Mouse (Mus musculus): ENCODE measurements around the gene Ablim1. TPM values are rescaled to one million over a fixed set of nuclear protein-coding genes. Genes with fewer than 3 reads are reported as not detected.
"Not testable (repeated sequence)": the region's sequence is repeated elsewhere in the genome, so short reads cannot be mapped to it uniquely, and the experiment has no call there.

Gene Ablim1
- total RNA-seq, 2 experiments from 2014 or later, result 50.9 to 59.8 TPM

DNA sequence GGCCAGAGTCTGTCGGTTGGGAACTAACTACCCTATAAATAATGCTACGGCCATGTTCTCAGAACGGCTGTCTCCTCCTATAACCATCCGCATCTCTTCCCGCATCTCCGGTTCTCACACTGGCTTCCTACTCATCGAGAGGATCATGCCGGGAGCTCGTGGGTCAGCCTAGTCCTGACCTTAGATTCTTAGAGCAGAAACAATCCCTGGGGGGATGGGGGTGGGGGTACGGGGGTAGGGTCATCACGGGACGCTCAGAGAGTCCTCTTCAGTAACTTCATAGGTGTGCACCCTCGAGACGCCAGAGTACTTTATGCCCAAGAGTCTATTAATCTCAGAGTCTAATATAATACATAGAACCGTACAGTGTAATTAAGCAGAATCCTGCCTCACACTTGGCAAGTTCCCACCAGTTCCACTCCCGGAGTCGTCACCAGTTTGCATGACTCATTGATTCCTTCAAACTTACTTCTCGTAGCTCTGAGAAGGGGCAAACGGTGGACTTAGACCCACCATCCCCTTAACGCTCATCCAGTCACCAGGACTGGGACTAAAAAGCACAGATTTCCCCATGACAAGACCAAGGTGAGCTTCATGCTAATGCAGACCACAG, 156.9 kb downstream of the Ablim1 start:
- no peak for DNase-seq (ENCODE audit: low spot score in 2 of 2)

DNA sequence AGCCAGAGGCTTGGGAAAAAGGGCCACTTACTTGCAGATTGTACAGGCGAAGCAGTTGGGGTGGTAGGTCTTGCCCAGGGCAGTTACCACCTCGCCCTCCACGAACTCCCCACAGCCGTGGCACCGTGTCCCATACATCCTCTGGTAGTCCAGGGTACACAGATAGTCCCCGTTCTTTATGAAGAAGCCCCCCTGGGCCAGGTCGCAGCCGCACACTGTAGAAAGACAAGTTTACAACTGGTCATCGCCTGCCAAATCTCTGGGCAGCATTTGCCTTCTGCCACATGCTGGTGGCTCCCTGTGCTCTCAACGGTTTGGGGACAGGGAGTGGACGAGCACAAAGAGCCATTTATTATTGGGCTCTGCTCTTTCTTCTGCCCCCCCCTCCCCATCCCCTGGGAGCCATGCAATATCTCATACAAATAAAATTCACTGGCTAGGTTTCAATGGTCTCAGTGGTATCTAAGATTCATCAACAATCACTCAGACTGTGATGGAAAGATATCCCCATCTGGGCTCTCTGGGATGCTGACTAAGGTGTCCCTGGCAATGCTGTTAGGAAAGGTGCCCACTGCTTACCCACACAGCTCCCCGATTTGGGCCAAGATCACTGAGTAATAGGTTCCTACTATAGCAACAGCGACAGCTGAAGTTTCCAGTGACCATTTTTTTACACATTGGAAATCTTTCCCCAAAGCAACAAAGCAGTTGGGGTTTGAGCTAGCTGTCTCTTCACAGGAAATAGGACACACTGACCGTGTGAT, 159.4 kb downstream of the Ablim1 start:
- no peak for DNase-seq (ENCODE audit: low spot score in 2 of 2)

DNA sequence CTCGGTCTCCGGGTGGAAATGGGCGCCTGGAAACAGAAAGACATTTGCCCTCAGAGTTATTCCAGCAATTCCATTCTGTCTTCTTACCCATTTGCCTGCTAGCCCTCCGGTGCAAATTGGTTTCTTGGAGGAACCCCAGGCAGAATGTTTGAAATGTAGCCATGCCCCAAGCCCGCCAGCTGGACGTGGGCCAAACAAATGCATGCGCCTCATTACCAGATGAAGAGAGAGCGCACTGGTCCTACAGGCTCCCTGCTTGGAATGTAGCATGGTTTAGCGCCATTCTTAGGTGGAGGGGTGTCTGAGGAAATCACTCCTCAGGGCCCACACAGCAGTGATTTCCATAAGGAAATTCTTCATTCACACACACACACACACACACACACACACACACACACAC, 162.4 kb downstream of the Ablim1 start:
- DNase-seq (ENCODE audit: low spot score in 2 of 2), result no peak

DNA sequence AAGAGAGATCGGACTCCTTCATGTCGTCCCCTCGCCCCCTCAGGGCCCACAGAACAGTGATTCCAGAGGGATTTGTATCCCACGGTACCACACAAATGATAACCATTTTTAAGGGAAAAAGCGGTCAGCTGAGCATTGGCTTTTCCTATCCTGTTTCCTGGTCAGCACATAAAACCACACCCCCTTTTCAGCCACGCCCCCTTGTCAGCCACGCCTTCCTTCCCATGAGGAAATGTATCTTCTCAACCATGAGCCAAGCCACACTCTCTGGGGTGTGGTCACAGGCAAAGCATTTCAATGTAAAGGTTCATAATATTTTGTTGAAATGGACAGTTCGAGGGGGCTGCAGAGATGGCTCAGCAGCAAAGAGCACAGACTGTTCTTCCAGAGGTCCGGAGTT, 163.2 kb downstream of the Ablim1 start:
- no peak for DNase-seq (ENCODE audit: low spot score in 2 of 2)

DNA sequence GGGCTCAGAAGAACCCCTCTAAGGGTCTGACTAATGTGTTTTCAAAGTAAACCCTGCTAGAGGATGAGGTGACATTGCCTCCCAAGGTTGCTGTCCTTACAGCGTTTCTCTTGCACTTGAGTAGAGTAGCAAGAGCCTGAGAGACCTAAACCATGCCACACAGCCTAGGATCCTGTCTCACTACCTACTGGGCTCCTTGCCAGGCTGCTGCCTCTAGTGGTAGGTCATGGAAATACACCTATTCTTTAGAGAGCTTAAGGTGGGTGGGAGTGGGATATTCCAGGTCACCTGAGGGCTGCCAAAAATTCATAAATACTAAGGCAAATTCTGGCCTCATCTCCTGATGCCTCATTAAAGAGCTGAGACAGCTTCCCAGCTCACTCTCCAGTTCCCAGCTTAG, 164.4 kb downstream of the Ablim1 start:
- no peak for DNase-seq (ENCODE audit: low spot score in 2 of 2)

DNA sequence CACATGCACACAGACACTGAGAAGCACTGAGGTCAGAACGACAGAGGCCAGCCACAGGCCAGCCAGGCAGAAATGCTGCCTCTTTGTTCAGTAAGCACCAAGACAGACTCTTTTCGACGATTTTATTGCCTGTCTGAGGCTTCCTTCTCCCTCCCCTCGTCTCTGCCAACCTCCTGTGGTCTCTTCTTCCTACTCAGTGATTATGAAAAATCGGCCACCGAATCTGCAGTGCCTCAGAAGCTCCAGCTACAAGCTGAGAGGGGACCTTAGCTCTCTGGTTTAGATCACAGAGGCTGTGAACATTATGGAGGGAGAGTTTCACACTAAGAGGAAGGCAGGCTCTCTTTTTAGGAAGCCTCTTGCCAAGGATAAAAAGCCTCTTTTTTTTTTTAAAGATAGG, 167.0 kb downstream of the Ablim1 start:
- DNase-seq (ENCODE audit: low spot score in 2 of 2), result no peak

DNA sequence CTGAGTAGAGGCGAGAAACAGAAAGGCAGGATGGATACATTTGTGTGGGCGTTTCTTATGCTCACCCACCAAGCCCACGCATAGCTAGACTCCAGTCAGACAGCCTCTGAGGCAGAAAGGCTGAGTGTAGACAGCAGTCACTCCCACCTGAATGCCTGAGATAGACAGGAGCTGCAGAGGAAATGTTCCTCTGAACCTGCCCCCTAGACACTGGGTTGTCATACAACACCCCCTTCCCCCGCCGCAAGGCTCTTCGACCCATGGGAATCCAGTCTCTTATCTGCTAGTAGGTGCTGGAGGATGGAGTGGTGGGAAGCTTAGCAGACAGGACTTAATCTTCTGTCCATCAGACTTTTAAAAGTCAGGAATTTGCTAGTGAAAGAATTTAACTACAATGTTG, 167.8 kb downstream of the Ablim1 start:
- DNase-seq (ENCODE audit: low spot score in 2 of 2), result no peak

DNA sequence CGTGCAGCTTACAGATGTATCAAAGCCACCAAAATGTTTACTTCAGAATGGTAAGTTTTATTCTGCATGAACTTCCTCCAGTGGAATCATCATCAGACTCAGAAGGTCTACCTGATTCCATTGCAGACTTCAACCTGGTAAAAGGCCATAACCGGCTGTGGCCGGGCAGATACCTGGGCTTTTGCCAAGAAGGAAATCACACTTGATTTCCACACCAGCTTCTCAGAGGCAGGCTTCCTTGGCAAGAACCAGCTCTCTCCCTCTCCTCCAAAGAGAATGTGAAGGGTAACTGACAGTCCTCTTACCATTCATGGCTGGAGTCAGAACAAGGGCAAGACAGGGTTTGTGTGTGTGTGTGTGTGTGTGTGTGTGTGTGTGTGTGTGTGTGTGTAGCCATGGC, 171.1 kb downstream of the Ablim1 start:
- DNase-seq (ENCODE audit: low spot score in 2 of 2), result no peak

DNA sequence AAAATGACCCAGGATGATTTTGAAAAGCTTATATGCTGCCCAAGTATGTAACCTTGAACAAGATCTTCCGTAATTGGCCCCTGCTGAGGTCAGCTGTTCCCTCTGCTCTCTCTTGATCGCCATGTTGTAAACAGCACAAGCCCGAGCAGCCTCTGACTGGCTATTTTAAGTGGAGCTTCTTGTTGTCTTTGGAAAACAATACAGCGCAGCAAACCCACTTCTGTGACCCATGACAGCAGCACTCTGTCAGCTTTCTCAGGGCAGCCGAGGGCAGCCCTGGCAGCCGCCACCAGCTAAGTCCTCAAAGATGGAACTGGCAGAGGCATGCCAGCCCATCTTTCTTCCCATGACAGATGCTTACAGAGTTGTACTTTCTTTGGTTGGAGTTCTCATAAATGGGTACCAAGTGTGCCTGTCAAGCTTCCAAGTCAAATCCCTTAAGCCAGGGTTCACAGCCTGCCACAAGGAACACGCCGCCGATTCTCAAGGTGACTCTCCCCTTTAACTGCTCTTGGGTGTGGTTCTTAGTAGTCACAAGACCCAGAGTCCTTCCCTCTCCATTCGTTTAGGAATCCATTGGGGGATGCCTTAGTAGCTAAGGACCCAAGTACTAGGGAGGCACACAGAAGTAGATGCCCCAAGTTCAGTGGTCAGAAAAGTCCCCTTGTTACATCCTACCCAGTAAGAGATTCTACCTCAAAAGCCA, 172.8 kb downstream of the Ablim1 start:
- no peak for DNase-seq (ENCODE audit: low spot score in 2 of 2)

DNA sequence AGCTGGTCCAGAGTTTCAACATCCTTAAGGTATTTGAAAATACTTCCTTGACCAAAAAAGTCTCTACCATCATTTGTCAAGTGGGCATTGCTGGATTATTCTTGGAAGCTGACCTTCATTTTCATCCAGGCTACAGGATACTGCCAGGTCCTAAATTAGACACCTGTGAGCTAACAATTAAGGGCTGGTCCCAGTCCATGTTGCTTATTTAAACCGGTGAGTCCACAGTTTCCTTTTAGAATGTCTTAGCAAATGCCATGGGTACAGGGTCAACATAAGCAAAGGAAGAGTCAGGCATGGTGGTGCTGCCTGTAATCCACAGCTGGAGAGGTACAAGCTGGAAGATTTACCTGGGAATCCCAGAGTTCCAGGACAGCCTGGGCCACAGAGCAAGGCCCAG, 173.8 kb downstream of the Ablim1 start:
- no peak for DNase-seq (ENCODE audit: low spot score in 2 of 2)

DNA sequence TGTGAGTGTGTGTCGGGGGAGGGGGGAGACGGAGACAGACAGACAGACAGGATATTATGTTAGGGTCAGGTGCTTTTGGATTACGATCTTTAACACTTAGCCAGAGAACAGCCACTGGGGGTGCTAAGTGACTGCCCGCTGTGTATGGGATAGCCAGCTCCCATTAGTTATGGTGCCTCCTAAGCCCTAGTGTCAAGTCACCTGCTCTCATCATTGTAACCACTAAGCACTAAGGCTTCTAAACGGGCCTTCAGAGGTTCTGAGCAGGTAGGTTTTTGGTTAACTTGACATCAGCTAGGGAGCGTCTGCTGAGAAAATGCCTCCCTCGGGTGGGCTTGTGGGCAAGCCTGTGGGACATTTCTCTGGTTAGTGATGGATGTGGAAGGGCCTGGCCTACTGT, 174.6 kb downstream of the Ablim1 start:
- no peak for DNase-seq (ENCODE audit: low spot score in 2 of 2)

DNA sequence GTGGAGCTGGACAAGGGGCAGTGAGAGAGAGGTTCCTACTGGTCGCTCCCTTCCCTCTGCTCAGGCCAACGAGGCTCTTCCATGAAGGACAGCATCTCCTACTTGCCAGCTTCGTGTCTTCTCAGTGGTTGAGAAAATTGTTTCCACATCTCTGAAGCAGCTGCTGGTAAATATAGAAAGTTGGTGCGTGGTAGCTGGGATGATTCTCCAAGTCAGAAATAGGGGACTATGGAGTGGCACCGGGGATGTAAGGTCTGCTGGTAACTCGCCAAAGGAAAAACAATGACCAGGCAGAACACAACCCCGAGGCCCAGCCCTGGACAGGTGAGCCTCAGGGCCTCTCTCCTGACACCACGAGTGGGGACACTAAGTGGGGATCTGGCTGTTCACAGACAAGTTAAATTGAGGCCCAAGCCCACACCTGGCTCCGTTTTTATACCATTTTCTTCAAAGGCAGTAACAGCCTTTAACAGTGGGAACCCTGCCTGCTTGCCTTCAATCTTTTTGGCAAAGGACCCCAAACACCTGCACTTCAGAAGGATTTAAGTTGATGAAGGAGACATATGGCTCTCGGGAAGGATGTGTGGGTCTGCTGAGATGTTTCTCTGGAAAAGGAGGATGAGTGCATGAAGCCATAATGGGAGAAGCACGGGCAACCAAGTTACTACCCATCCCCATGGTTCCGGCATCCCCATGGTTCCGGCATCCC, 175.7 kb downstream of the Ablim1 start:
- DNase-seq (ENCODE audit: low spot score in 2 of 2), result no peak

DNA sequence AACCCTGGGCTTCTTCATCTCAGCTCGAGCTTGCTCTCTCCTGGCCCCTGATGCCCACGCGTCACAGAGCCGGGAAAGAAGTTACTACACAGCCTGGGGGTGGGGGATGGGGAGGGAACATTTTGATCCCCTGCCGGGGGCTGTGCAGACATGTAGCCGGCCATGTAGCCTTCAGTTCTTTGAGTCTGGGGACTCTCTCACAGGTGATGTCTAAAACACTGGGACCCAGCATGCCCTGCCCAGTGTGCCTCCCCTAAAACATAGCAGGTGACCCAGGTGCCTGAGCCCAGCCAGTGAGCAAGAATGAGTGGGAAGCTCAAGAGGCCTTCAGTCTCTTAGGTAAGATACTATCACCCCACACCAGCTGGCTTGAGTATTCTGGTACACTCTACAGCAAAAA, 176.2 kb downstream of the Ablim1 start:
- no peak for DNase-seq (ENCODE audit: low spot score in 2 of 2)

DNA sequence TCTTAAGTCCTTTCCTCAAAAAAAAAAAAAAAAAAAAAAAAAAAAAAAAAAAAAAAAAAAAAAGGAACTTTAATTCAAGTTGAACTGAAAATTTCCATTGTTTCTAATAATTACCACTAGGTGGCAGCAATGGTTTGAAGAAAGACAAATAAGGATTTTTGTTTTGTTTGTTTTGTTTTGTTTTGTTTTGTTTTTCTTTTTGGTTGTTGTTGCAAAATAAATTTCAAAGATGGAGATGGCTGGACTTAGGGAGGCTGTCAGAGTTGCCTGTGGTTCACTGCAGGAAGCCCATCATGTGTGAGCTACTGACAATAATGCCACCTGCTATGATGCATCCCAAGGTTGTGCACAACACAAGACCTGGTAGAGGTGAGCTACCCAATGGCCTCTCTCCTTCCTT, 176.7 kb downstream of the Ablim1 start:
- no peak for DNase-seq (ENCODE audit: low spot score in 2 of 2)

DNA sequence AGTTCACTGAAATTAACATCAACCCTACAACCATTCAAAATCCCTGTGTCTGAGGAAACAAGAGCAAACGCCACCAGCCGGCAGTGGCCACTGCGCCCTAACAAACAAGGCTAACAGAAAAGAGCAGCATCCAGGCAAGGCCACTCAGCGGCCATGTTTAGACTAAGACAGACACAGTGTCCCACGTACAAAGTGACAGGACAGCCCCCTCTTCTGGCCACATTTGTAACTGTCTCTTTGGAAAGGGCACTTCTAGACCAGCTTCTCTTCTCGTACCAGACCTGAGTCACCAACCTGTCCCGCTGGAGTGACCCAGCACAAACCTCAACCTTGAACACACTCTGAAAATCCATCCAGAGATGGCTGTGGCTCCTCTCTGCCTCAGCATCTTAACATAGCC, 178.5 kb downstream of the Ablim1 start:
- peak; percentile 19 to 47 for DNase-seq (ENCODE audit: low spot score in 2 of 2)

DNA sequence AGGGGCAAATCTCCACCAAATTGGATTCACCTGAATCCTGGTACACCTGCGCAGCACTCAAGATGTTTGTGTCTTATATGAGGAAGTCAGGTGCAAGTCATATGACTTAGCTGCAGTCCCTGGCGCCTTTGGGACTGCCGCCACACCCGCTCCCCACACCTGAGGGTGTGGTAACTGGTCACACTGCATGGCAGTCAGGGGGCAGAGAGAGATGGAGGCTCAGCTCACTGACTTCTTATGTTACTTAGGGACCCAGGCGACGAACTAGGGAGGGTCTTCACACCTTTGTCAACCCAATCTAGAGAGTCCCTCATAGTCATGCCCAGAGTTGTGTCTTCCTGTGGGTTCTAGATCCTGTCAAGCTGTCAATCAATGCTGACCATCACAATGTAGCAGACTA, 179.1 kb downstream of the Ablim1 start:
- DNase-seq (ENCODE audit: low spot score in 2 of 2), result not testable (repeated sequence)

DNA sequence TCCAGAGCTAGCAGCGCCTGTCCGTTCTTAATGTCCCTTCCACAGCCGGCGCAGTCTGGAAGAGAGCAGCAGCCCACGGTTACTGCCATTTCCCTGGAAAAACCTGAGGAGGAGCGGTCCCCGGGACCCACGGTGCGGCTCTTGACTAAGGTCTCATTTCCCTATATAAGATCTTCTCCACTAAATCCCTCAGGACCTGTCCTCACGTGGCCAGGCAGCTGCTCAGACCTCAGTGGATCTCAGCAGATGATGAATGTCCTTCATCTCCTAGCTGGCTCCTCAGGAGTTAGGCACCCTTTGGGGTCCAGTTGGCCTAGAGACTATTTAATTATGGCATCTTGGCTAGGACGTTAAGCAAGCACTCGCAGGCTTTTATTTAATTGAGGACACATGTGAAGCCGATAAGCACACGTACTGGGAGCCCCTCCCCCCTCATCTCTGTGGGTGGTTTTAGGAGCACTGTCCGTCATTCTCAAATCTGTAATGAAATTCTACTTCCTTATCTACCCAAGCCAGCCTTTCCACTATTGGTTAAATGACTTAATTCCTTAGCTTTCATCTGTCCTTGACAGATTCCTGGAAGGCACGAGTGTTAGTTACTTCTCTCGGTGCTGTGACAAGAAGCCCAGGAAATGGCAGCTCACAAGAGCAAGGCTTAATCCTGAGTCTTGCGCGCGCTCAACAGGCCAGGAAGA, 179.9 kb downstream of the Ablim1 start:
- DNase-seq (ENCODE audit: low spot score in 2 of 2), result no peak

DNA sequence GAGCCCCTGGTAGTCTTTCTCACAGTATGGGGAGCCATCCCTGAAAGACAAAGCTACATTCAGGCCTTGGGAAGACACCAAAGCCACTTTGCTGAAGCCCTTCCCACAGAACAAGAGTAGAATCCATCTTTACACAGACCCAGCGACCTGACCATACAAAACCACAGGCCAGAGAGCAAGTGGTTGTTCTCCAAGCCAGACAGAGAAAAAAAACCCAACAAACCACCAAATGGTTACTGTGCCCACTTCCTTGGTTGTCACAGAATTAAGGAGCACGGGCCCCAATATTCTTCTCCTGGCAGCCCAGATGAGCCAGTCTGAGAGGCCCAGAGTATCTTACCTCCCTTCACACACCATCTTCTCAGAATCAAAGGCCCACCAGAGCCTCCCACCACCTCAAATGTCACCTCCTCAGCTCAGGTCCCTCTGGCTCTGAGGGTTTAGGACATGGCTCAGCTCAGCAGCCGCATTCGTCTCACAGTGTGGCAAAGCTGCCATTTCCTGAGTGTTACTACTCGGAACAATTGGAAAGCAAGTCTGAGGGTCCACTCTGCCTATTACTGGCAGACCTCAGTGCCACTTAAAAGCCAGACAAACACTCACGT, 181.7 kb downstream of the Ablim1 start:
- no peak for DNase-seq (ENCODE audit: low spot score in 2 of 2)

DNA sequence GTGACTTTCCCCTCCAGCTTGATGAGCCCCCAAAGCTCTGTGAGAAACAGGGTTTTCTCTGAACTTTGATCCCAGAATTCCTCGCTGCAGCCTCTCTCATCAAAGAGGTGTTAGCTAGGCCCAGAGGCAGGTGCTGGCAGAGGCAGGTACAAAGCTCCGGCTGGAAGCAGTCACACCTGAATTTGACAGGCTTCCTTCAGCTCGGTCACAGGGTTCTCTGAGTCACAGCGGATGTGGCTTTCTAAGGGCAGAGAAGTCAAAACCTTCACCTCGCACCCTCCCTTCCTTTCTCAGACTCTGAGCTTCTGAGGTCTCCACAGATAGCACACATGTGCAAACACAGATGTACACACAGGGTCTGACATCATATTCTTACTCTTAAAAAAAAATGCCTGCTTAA, 182.4 kb downstream of the Ablim1 start:
- DNase-seq (ENCODE audit: low spot score in 2 of 2), result no peak

DNA sequence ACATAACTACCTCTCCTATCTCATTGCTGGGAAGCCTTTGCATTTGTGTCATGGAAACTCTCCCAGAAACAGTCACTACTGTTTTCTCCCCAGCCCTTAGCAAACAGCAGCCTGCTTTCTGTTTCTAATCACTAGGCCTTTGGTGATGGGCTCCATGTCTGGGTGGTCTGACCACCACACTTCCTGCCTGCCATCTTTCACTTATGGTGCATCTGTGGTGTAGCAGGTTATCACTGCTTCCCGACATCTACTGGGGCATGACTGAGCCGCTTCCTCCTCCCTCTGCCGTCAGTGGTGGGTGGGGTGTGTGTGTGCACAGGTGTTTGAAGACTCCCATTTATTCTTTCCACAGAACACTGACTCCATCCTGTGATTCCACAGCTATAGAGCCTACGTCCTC, 183.4 kb downstream of the Ablim1 start:
- no peak for DNase-seq (ENCODE audit: low spot score in 2 of 2)

DNA sequence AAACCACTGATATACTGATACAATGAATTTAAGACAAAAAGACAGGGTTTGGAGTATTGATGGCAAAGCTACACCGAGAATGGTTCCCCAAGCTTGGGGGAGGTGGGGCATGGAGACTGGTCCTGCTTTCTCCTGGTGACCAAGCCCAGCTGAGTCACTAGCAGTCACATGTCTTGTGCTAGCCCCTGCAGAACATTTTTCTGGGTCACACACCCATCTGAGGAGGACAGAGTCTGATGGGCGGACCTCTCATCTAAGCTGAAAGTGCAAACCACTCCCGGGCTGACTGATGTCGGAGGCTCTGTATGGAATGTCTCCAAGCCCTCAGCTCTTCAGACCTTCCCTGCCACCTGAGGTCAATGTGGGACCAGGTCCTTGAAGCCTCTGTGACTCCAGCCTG, 184.1 kb downstream of the Ablim1 start:
- DNase-seq (ENCODE audit: low spot score in 2 of 2), result no peak
